Mouse (Mus musculus) Patski (cell line): ENCODE measurements at regions not wholly inside any gene's neighbourhood (a gene's known extent, or its start where the extent isn't known, plus 50 kb on each side); places are given as distances from the start of the nearest gene placed in this dataset.
A peak's percentile ranks its signal among the peaks of the same experiment; 100 is the strongest.

Experiments used
- ATAC-seq: fragments of 100-300 bp; one replicate; pipeline ENCODE4 v1.8.0; 2021
- CTCF ChIA-PET: fragments of 350-600 bp; sonication (Branson Sonifier 250); formaldehyde crosslinking; loops from one replicate; lab custom pipeline; 2022; ENCODE audit warnings: inconsistent platforms; lab: Charles Lee
- POLR2A ChIA-PET: fragments of 350-600 bp; sonication (Branson Sonifier 250); formaldehyde crosslinking; loops from one replicate; lab custom pipeline; 2022; ENCODE audit warnings: antibody characterized with exemption, inconsistent platforms; lab: Charles Lee
- DNase-seq: peaks from one replicate; pipeline ENCODE4 v3.0.0-alpha.2; 2011; ENCODE audit warnings: low read depth, low spot score
- H3K27me3 ChIP-seq: fragments of 371-371 bp; one replicate; pipeline ENCODE4 v1.5.1; 2021
- CTCF ChIP-seq: fragments of 100-300 bp; IDR thresholded peaks from one replicate; pipeline ENCODE4 v1.5.1; 2021
- in situ Hi-C: fragments of 300-500 bp; cut with MboI; formaldehyde crosslinking; loops from 3 replicates; pipeline ENCODE4 v1.11.1; 2018; ENCODE audit warnings: low pct_unique_long_range_greater_than_20kb, mixed read lengths

GRCm38 (mm10) chr17:15285399-15286043, 91.2 kb downstream of the Dll1 start:
- in situ Hi-C loops = no loop called here

GRCm38 (mm10) chr17:15269905-15270304, 106.8 kb downstream of the Dll1 start:
- no peaks in the 10 kb centered on the region for H3K27me3 ChIP-seq
- ChIA-PET CTCF (interaction anchor here (0.7 kb wide), 1 partner anchor 11 kb away, joined by 3 read pairs; no protein-coding TSS in a partner anchor), POLR2A (interaction anchor here (0.9 kb wide), 1 partner anchor 10 kb away, joined by 5 read pairs; no protein-coding TSS in a partner anchor)
- in situ Hi-C loops = no loop called here
- ATAC-seq (no peak), DNase-seq (no peak)
- TF ChIP-seq CTCF = no peak

More at GRCm38 (mm10) chr17:15285399-15286043, 91.2 kb downstream of the Dll1 start:
- no peaks in the 10 kb centered on the region for H3K27me3 ChIP-seq
- peak; percentile 96 for DNase-seq
- TF ChIP-seq CTCF = no peak
- peak; percentile 87 for ATAC-seq
- ChIA-PET CTCF (interaction anchor here (1.2 to 1.3 kb wide), 3 partner anchors 24 to 218 kb away, joined by 3 read pairs; no protein-coding TSS in a partner anchor), POLR2A (interaction anchor here (0.6 to 1.2 kb wide), 5 partner anchors 11 to 136 kb away, joined by 3 to 4 read pairs (median 4); no protein-coding TSS in a partner anchor)

GRCm38 (mm10) chr17:15269056-15269612, 107.5 kb downstream of the Dll1 start:
- ChIA-PET CTCF (no interaction called here), POLR2A (no interaction called here)
- in situ Hi-C loops = no loop called here
- H3K27me3 ChIP-seq = no peaks in the 10 kb centered on the region
- no peak for ATAC-seq
- no peak for TF ChIP-seq CTCF
- no peak for DNase-seq

- TF ChIP-seq CTCF = no peak
- H3K27me3 ChIP-seq = no peaks in the 10 kb centered on the region
- DNase-seq = no peak
- no peak for ATAC-seq
- ChIA-PET POLR2A (no interaction called here), CTCF (no interaction called here)
- in situ Hi-C loops = no loop called here
Measured at GRCm38 (mm10) chr17:15267721-15268120, 109.0 kb downstream of the Dll1 start.

GRCm38 (mm10) chr17:15259427-15260101, 117.1 kb downstream of the Dll1 start:
- H3K27me3 ChIP-seq = no peaks in the 10 kb centered on the region
- no peak for TF ChIP-seq CTCF
- ATAC-seq (no peak), DNase-seq (no peak)
- in situ Hi-C loops = no loop called here
- POLR2A ChIA-PET = no interaction called here
- CTCF ChIA-PET = interaction anchor here (1.3 kb wide), 1 partner anchor 10 kb away, joined by 3 read pairs; no protein-coding TSS in a partner anchor

- ATAC-seq (no peak), DNase-seq (no peak)
- no peaks in the 10 kb centered on the region for H3K27me3 ChIP-seq
- no peak for TF ChIP-seq CTCF
- ChIA-PET POLR2A (no interaction called here), CTCF (no interaction called here)
- in situ Hi-C loops = no loop called here
Measured at GRCm38 (mm10) chr17:15255874-15256273, 120.8 kb downstream of the Dll1 start.

- ChIA-PET POLR2A (no interaction called here), CTCF (interaction anchor here (1.2 to 1.6 kb wide), 2 partner anchors 11 to 15 kb away, joined by 3 to 4 read pairs; no protein-coding TSS in a partner anchor)
- ATAC-seq (no peak), DNase-seq (no peak)
- H3K27me3 ChIP-seq = no peaks in the 10 kb centered on the region
- in situ Hi-C loops = no loop called here
- no peak for TF ChIP-seq CTCF
Measured at GRCm38 (mm10) chr17:15253785-15254184, 122.9 kb downstream of the Dll1 start.

- DNase-seq (no peak), ATAC-seq (no peak)
- no peak for TF ChIP-seq CTCF
- H3K27me3 ChIP-seq = no peaks in the 10 kb centered on the region
- in situ Hi-C loops = no loop called here
- ChIA-PET POLR2A (no interaction called here), CTCF (interaction anchor here (1.2 to 1.6 kb wide), 2 partner anchors 10 to 15 kb away, joined by 3 to 4 read pairs; no protein-coding TSS in a partner anchor)
Measured at GRCm38 (mm10) chr17:15253271-15253670, 123.4 kb downstream of the Dll1 start.

GRCm38 (mm10) chr17:15252187-15252586, 124.5 kb downstream of the Dll1 start:
- DNase-seq = no peak
- CTCF ChIA-PET = no interaction called here
- in situ Hi-C loops = no loop called here
- TF ChIP-seq CTCF = no peak
- POLR2A ChIA-PET = no interaction called here
- no peaks in the 10 kb centered on the region for H3K27me3 ChIP-seq
- no peak for ATAC-seq

- ChIA-PET CTCF (no interaction called here), POLR2A (no interaction called here)
- TF ChIP-seq CTCF = no peak
- ATAC-seq = no peak
- in situ Hi-C loops = no loop called here
- H3K27me3 ChIP-seq = no peaks in the 10 kb centered on the region
- no peak for DNase-seq
Measured at GRCm38 (mm10) chr17:15251641-15252040, 125.0 kb downstream of the Dll1 start.
